22 mouse cellular contexts compared by ENCODE assay signal in the genomic region with DNA sequence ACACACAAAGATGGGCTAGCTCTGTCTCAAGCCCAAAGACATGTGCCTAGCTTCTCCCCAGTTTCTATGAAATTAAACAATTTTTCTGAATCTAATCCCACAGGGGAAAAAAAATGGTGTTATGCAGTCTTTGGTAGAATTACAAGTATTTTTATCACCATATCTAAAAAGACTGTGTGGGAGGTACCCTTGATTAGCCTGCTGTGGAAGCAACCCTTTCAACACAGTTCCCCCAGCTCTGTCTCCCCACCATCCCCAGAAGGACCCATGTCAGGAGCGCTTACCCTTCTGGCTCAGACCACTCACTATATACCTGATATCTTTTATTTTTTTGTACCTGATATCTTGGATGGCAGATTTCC.
"Had no signal": no experiment of that assay in that cellular context is flagged by ENCODE, and none has a peak within 500 bp of the region (broad histone marks: within the 10 kb centered on the region; RNA-seq: fewer than 3 reads in every experiment).

No protein-coding gene starts in this region.

- H3K4me2 ChIP-seq: limb, embryonic 13.5 days; liver, embryonic 12.5 days; liver, embryonic 15.5 days; lung, embryonic 15.5 days; midbrain, embryonic 13.5 days had no signal

- H3K9ac ChIP-seq: limb, embryonic 13.5 days; liver, embryonic 12.5 days; liver, embryonic 15.5 days; lung, embryonic 15.5 days; midbrain, embryonic 13.5 days had no signal

- H3K9me3 ChIP-seq: limb, embryonic 10.5 days; limb, embryonic 13.5 days; liver, embryonic 12.5 days; liver, embryonic 15.5 days; lung, embryonic 15.5 days; megakaryocyte, embryonic 14.5 days; midbrain, embryonic 10.5 days; midbrain, embryonic 13.5 days had no signal

- H3K27me3 ChIP-seq: limb, embryonic 13.5 days; liver, embryonic 12.5 days; liver, embryonic 15.5 days; lung, embryonic 15.5 days; megakaryocyte, embryonic 14.5 days; midbrain, embryonic 13.5 days had no signal

- H3K4me1 ChIP-seq: limb, embryonic 10.5 days; limb, embryonic 13.5 days; liver, embryonic 12.5 days; liver, embryonic 15.5 days; lung, embryonic 15.5 days; midbrain, embryonic 10.5 days; midbrain, embryonic 13.5 days had no signal

- H3K4me3 ChIP-seq: limb, embryonic 10.5 days; limb, embryonic 13.5 days; liver, embryonic 12.5 days; liver, embryonic 15.5 days; lung, embryonic 15.5 days; megakaryocyte, embryonic 14.5 days; midbrain, embryonic 10.5 days; midbrain, embryonic 13.5 days had no signal

- ATAC-seq: intestine, postnatal 0 days; liver, embryonic 12.5 days; midbrain, embryonic 13.5 days; midbrain, embryonic 16.5 days had no signal

- H3K27ac ChIP-seq: kidney, postnatal 0 days; limb, embryonic 10.5 days; limb, embryonic 13.5 days; liver, embryonic 12.5 days; liver, embryonic 15.5 days; lung, embryonic 15.5 days; midbrain, embryonic 10.5 days; midbrain, embryonic 13.5 days had no signal

- DNase-seq: kidney, adult 2 months; kidney, postnatal 4 days; layer of hippocampus, adult 9-11 months; layer of hippocampus, postnatal 36 days; liver; lung, adult 18-20 months; lung, postnatal 10 days; lung, postnatal 36 days; thymus, adult 2 months; thymus, postnatal 14 days; thymus, postnatal 4 days had no signal
